Mouse (Mus musculus) NIH3T3 (cell line): ENCODE results near the gene Atp6v0a4.

Experiments
- DNase-seq: peaks from one replicate; pipeline ENCODE4 v3.0.0-alpha.2; 2012; ENCODE audit warnings: low read depth

The Atp6v0a4 gene

GRCm38 (mm10) chr6:38073592-38073991 lies 50.8 kb downstream of the Atp6v0a4 start:
- DNase-seq = no peak

GRCm38 (mm10) chr6:38072137-38072796 lies 52.1 kb downstream of the Atp6v0a4 start:
- peak; percentile 24 for DNase-seq

- DNase-seq = no peak
Observed at GRCm38 (mm10) chr6:38071256-38071655, 53.1 kb downstream of the Atp6v0a4 start.

GRCm38 (mm10) chr6:38066215-38066614 lies 58.2 kb downstream of the Atp6v0a4 start:
- DNase-seq = peak; percentile 91

- DNase-seq = no peak
Observed at GRCm38 (mm10) chr6:38065501-38066122, 58.8 kb downstream of the Atp6v0a4 start.

- no peak for DNase-seq
Observed at GRCm38 (mm10) chr6:38065122-38065500, 59.3 kb downstream of the Atp6v0a4 start.

GRCm38 (mm10) chr6:38064621-38065020 lies 59.8 kb downstream of the Atp6v0a4 start:
- no peak for DNase-seq

GRCm38 (mm10) chr6:38058805-38059204 lies 65.6 kb downstream of the Atp6v0a4 start:
- DNase-seq = no peak

- DNase-seq = peak; percentile 11
Observed at GRCm38 (mm10) chr6:38055471-38056330, 68.7 kb downstream of the Atp6v0a4 start.

- no peak for DNase-seq
Observed at GRCm38 (mm10) chr6:38049601-38050000, 74.8 kb downstream of the Atp6v0a4 start.

GRCm38 (mm10) chr6:38048800-38049561 lies 75.4 kb downstream of the Atp6v0a4 start:
- no peak for DNase-seq

- DNase-seq = no peak
Observed at GRCm38 (mm10) chr6:38048003-38048402, 76.4 kb downstream of the Atp6v0a4 start.

- no peak for DNase-seq
Observed at GRCm38 (mm10) chr6:38046838-38047237, 77.5 kb downstream of the Atp6v0a4 start, which contains the start of gene Svopl. Gene Svopl, minus strand, starts transcription at chr6:38046996.

GRCm38 (mm10) chr6:38032801-38033566 lies 91.4 kb downstream of the Atp6v0a4 start:
- DNase-seq = no peak

GRCm38 (mm10) chr6:38031924-38032540 lies 92.4 kb downstream of the Atp6v0a4 start:
- DNase-seq = peak; percentile 25

- DNase-seq = no peak
Observed at GRCm38 (mm10) chr6:38028205-38028604, 96.2 kb downstream of the Atp6v0a4 start.

GRCm38 (mm10) chr6:38027771-38028170 lies 96.6 kb downstream of the Atp6v0a4 start:
- DNase-seq = no peak

GRCm38 (mm10) chr6:38023284-38023683 lies 101.1 kb downstream of the Atp6v0a4 start:
- no peak for DNase-seq

- DNase-seq = no peak
Observed at GRCm38 (mm10) chr6:38021406-38021805, 103.0 kb downstream of the Atp6v0a4 start.

GRCm38 (mm10) chr6:38012829-38013228 lies 111.6 kb downstream of the Atp6v0a4 start:
- DNase-seq = no peak

- DNase-seq = peak; percentile 90
Observed at GRCm38 (mm10) chr6:38007459-38007858, 116.9 kb downstream of the Atp6v0a4 start.
